Mouse (Mus musculus) lung, postnatal 4 days (tissue): ENCODE data around the gene Pigq.

Source experiments
- DNase-seq, 2 experiments: peaks; one replicate each; pipeline ENCODE4 v3.0.0; 2021

The Pigq gene

GRCm38 (mm10) chr17:25944366-25945163 is at the start of gene Pigq, which contains the start of gene Nhlrc4:
Gene Pigq (minus strand): TSS chr17:25944936.
Gene Nhlrc4 (minus strand): TSS chr17:25944961.
- no peak for DNase-seq

- DNase-seq, result no peak
These were observed 48.8 kb upstream of the Pigq start for GRCm38 (mm10) chr17:25993489-25993888.

- DNase-seq, result no peak
These were observed 47.5 kb upstream of the Pigq start for GRCm38 (mm10) chr17:25992274-25992673.

GRCm38 (mm10) chr17:25990331-25990730 is 45.6 kb upstream of the Pigq start:
- no peak for DNase-seq

- peak; percentile 94 to 96 for DNase-seq
These were observed 40.9 kb upstream of the Pigq start, which contains the start of gene Capn15 for GRCm38 (mm10) chr17:25985306-25986294. Gene Capn15 (minus strand): TSS chr17:25985796.

- DNase-seq, result no peak
These were observed 40.0 kb upstream of the Pigq start for GRCm38 (mm10) chr17:25984556-25985305.

- no peak for DNase-seq
These were observed 39.3 kb upstream of the Pigq start for GRCm38 (mm10) chr17:25984066-25984465.

- no peak for DNase-seq
These were observed 38.2 kb upstream of the Pigq start for GRCm38 (mm10) chr17:25982913-25983312.

- DNase-seq, result no peak
These were observed 36.1 kb upstream of the Pigq start for GRCm38 (mm10) chr17:25980854-25981253.

GRCm38 (mm10) chr17:25979829-25980738 is 35.3 kb upstream of the Pigq start:
- DNase-seq, result no peak

GRCm38 (mm10) chr17:25970954-25971707 is 26.4 kb upstream of the Pigq start:
- no peak for DNase-seq

- no peak for DNase-seq
These were observed 25.7 kb upstream of the Pigq start for GRCm38 (mm10) chr17:25970448-25970847.

GRCm38 (mm10) chr17:25968176-25968575 is 23.4 kb upstream of the Pigq start:
- DNase-seq, result peak; percentile 20 to 54

- no peak for DNase-seq
These were observed 22.9 kb upstream of the Pigq start for GRCm38 (mm10) chr17:25967652-25968051.

- no peak for DNase-seq
These were observed 19.5 kb upstream of the Pigq start for GRCm38 (mm10) chr17:25964271-25964670.

- DNase-seq, result no peak
These were observed 17.7 kb upstream of the Pigq start for GRCm38 (mm10) chr17:25962413-25962905.

GRCm38 (mm10) chr17:25961566-25961965 is 16.8 kb upstream of the Pigq start:
- DNase-seq, result no peak

- no peak for DNase-seq
These were observed 15.1 kb upstream of the Pigq start for GRCm38 (mm10) chr17:25959630-25960467.

- no peak for DNase-seq
These were observed 14.2 kb upstream of the Pigq start for GRCm38 (mm10) chr17:25958771-25959494.
